Mouse (Mus musculus): ENCODE data around the gene Slc6a6. TPM values are rescaled to one million over a fixed set of nuclear protein-coding genes. Genes with fewer than 3 reads are reported as not detected.

The Slc6a6 gene
- total and polyA plus RNA-seq, 3 experiments: 28.4 to 56.0 (median 31.3) TPM

GRCm38 (mm10) chr6:91715023-91715422 is 31.2 kb downstream of the Slc6a6 start:
- TF ChIP-seq USF2 (conservative IDR thresholded peaks at IDR 0.05; ENCODE audit: low read depth, low read length) (no peak), ZNF384 (IDR thresholded peaks at IDR 0.05; ENCODE audit: low read depth, low read length) (no peak), USF1 (IDR thresholded peaks at IDR 0.05; ENCODE audit: low read depth, low read length) (no peak), JUN (IDR thresholded peaks at IDR 0.05; ENCODE audit: insufficient read depth, low read depth, low read length) (no peak), CHD1 (IDR thresholded peaks at IDR 0.05; ENCODE audit: low read depth, low read length) (no peak), POLR2AphosphoS2 (IDR thresholded peaks at IDR 0.05; ENCODE audit: low read depth, low read length) (no peak), UBTF (IDR thresholded peaks at IDR 0.05; ENCODE audit: low read depth, low read length) (no peak), PAX5 (IDR thresholded peaks at IDR 0.05; ENCODE audit: low read length) (no peak), RAD21 (IDR thresholded peaks at IDR 0.05; ENCODE audit: low read depth, low read length) (no peak), ZKSCAN1 (IDR thresholded peaks at IDR 0.05; ENCODE audit: borderline replicate concordance, low read depth, low read length) (no peak), IRF4 (IDR thresholded peaks at IDR 0.05; ENCODE audit: low read depth, low read length) (no peak), MEF2A (IDR thresholded peaks at IDR 0.05; ENCODE audit: borderline replicate concordance, low read depth, low read length) (no peak), RCOR1 (conservative IDR thresholded peaks at IDR 0.05; ENCODE audit: low read depth, low read length) (no peak), MYC (IDR thresholded peaks at IDR 0.05; ENCODE audit: low read depth, low read length) (no peak)
- no peaks in the 10 kb centered on the region for H3K9me3 ChIP-seq (replicated peaks; ENCODE audit: low read length)
- no peak for DNase-seq (ENCODE audit: extremely low read depth)
- H3K36me3 ChIP-seq (replicated peaks in 1 of 2; ENCODE audit: control insufficient read depth in 1 of 2, insufficient read depth in 1 of 2, low read length in 1 of 2): peaks cover 4 to 74% of the 10 kb centered on the region in 2 experiments
- peaks cover 18 to 54% of the 10 kb centered on the region in 2 experiments for H3K4me1 ChIP-seq (ENCODE audit: control insufficient read depth in 1 of 2, insufficient read depth in 2 of 2)
- dilution Hi-C loops (cut with MboI; ENCODE audit: extremely low pct_ligation_motif_present, extremely low pct_unique_long_range_greater_than_20kb, low sequenced_read_pairs) (no loop called here), in situ Hi-C loops (cut with MboI; ENCODE audit: low pct_ligation_motif_present, low pct_unique_long_range_greater_than_20kb, low sequenced_read_pairs) (no loop called here)
- H3K79me2 ChIP-seq (replicated peaks; ENCODE audit: control insufficient read depth, extremely low read depth, insufficient read depth, poor library complexity, severe bottlenecking): no peaks in the 10 kb centered on the region
- H3K4me2 ChIP-seq (ENCODE audit: insufficient read depth, low read depth, poor library complexity, severe bottlenecking): no peak overlapping the region
- no peak overlapping the region for H3K27ac ChIP-seq (ENCODE audit: insufficient read depth, low read depth)
- H3K4me3 ChIP-seq (replicated peaks in 1 of 3; ENCODE audit: low read depth in 2 of 3, low read length in 2 of 3, poor library complexity in 1 of 3): no peak overlapping the region
- H3K27me3 ChIP-seq (replicated peaks): no peaks in the 10 kb centered on the region
- H3K9ac ChIP-seq (ENCODE audit: insufficient read depth, low read depth): no peak overlapping the region

GRCm38 (mm10) chr6:91715988-91716810 is 32.3 kb downstream of the Slc6a6 start:
- no peak for DNase-seq (ENCODE audit: extremely low read depth)
- no peak for TF ChIP-seq TCF12 (IDR thresholded peaks at IDR 0.05; ENCODE audit: low read depth, low read length)
- TF ChIP-seq NELFE (IDR thresholded peaks at IDR 0.05; ENCODE audit: low read depth, low read length): no peak
- no peak for TF ChIP-seq MEF2A (IDR thresholded peaks at IDR 0.05; ENCODE audit: borderline replicate concordance, low read depth, low read length)
- no peak for TF ChIP-seq PAX5 (IDR thresholded peaks at IDR 0.05; ENCODE audit: low read length)
- no peak overlapping the region for H3K9ac ChIP-seq (ENCODE audit: insufficient read depth, low read depth)
- no peak overlapping the region for H3K4me2 ChIP-seq (ENCODE audit: insufficient read depth, low read depth, poor library complexity, severe bottlenecking)
- no peaks in the 10 kb centered on the region for H3K27me3 ChIP-seq (replicated peaks)
- H3K79me2 ChIP-seq (replicated peaks; ENCODE audit: control insufficient read depth, extremely low read depth, insufficient read depth, poor library complexity, severe bottlenecking): no peaks in the 10 kb centered on the region
- peaks cover 18 to 50% of the 10 kb centered on the region in 2 experiments for H3K4me1 ChIP-seq (ENCODE audit: control insufficient read depth in 1 of 2, insufficient read depth in 2 of 2)
- H3K9me3 ChIP-seq (replicated peaks; ENCODE audit: low read length): no peaks in the 10 kb centered on the region
- in situ Hi-C loops (cut with MboI; ENCODE audit: low pct_ligation_motif_present, low pct_unique_long_range_greater_than_20kb, low sequenced_read_pairs): no loop called here
- H3K4me3 ChIP-seq (replicated peaks in 1 of 3; ENCODE audit: low read depth in 2 of 3, low read length in 2 of 3, poor library complexity in 1 of 3): no peak overlapping the region
- dilution Hi-C loops (cut with MboI; ENCODE audit: extremely low pct_ligation_motif_present, extremely low pct_unique_long_range_greater_than_20kb, low sequenced_read_pairs): no loop called here
- no peak overlapping the region for H3K27ac ChIP-seq (ENCODE audit: insufficient read depth, low read depth)
- peaks cover 4 to 74% of the 10 kb centered on the region in 2 experiments for H3K36me3 ChIP-seq (replicated peaks in 1 of 2; ENCODE audit: control insufficient read depth in 1 of 2, insufficient read depth in 1 of 2, low read length in 1 of 2)
